Mouse (Mus musculus): ENCODE data around the gene Mtg1. TPM values are rescaled to one million over a fixed set of nuclear protein-coding genes. Genes with fewer than 3 reads are reported as not detected.
"Not testable (repeated sequence)": the region's sequence is repeated elsewhere in the genome, so short reads cannot be mapped to it uniquely, and the experiment has no call there.

The Mtg1 gene
- total RNA-seq, 2 experiments from 2014 or later, result 26.5 to 33.2 TPM

DNA sequence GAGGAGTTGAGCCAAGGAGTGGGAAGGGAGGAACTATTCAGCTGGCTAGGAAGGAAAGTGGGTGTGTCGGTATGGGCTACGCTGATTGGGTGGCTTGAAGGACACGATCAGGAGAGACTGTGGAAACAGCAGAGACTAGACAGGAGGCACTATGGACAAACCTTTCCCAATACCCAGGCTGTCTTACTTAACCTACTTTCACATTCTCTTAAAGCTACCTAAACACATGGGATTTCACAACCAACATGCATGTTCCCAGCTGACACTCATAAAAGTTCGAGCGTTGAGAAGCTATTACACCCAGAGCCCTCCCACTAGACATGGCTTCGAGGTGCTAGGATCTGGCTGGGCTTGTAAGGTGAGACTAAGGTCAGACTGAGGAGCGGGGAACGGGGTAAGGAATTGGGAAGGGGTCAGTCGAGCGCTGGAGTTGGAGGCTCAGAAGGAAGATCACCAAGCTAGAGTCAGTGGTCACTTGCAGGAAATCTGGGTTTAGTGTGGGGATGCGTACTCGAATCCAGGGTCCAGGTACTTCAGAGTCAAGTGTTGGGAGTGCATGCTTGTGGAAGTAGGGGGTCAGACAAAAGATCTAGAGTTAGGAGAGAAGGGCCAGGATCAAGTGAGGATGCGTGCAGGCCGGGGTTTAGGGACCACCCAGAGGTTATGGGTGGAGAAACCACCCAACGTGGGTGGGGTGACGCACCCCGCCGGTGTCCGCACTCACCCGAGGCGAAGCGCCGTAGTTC lies 21.6 kb upstream of the Mtg1 start, which contains the start of gene Paox:
Gene Paox (plus strand): TSS at position 217 of the 746 bp plus-strand sequence.
- TF ChIP-seq CTCF (IDR thresholded peaks at IDR 0.05), result no peak; the same call in 1 of the 2 replicates
- peak; percentile 69 for DNase-seq
- Histone ChIP-seq H3K27ac (peak within 1 kb of the TSS; percentile 97), H3K4me3 (peak within 1 kb of the TSS; percentile 91)
- intact Hi-C loops (cut with DNase I), result loop anchor here (1.0 to 5.0 kb wide), 2 partner anchors 13 to 78 kb away; partner anchors contain the start of genes Fuom, Tubgcp2 and Zfp511

DNA sequence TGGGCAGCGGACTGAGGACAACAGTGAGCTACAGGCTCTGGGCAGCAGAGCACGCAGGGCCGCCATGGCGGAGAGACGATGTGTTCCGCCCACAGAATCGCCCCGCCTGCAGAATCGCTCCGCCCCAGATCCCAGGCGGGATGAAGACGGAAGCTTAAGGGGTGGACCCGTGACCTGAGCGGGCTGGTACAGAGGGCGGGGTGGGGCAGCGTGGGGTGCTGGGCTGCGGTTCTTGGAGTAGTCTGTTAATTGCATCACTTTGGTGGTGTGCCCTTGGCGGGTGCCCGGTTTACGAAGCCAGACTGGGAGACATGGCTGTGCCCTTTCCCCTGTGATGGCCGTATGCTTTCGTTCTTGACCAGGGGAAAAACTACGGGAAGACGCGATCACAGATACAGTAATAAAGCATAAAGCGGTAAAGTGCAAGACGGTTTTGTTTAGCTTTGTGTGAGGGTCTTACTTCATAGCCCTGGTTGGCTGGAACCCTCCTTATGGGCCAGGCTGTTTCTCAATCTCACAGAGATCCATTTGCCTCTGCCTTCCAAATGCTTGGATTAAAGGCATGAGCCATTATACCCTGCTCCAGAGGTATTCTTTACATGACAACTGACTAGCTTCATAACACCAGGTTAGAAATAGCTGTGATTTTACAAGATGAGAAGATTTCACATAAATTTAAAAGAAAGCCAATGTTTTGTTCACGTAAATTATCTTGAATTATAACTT lies 20.9 kb upstream of the Mtg1 start, which contains the start of gene Echs1:
Gene Echs1 (minus strand): TSS at position 148 of the 726 bp plus-strand sequence.
- peak within 1 kb of the TSS; percentile 97 for H3K27ac ChIP-seq
- TF ChIP-seq CTCF (IDR thresholded peaks at IDR 0.05), result no peak
- peak within 1 kb of the TSS; percentile 91 for H3K4me3 ChIP-seq
- intact Hi-C loops (cut with DNase I), result loop anchor here (1.0 to 5.0 kb wide), 2 partner anchors 14 to 79 kb away; partner anchors contain the start of genes Fuom, Tubgcp2 and Zfp511
- peak; percentile 95 for DNase-seq

DNA sequence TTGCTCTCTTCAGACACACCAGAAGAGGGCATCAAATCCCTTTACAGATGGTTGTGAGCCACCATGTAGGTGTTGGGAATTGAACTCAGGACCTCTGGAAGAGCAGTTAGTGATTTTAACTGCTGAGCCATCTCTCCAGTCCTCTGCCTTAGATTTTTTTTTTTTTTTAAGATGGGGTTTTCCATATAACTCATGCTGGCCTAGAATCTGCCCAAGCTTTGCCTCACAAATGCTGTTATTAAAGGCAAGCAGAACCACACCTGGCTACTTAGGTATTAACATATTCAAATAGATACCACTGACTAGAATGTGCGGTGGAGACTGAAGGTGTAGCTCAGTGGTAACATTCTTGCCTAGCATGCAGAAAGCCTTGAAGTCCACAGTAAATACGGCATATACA lies 16.9 kb upstream of the Mtg1 start:
- no peak overlapping the region for H3K4me3 ChIP-seq
- intact Hi-C loops (cut with DNase I), result loop anchor here (10.0 kb wide), 1 partner anchor 1196 kb away; no protein-coding TSS in a partner anchor
- H3K27ac ChIP-seq, result no peak overlapping the region
- no peak for TF ChIP-seq CTCF (IDR thresholded peaks at IDR 0.05)
- no peak for DNase-seq

DNA sequence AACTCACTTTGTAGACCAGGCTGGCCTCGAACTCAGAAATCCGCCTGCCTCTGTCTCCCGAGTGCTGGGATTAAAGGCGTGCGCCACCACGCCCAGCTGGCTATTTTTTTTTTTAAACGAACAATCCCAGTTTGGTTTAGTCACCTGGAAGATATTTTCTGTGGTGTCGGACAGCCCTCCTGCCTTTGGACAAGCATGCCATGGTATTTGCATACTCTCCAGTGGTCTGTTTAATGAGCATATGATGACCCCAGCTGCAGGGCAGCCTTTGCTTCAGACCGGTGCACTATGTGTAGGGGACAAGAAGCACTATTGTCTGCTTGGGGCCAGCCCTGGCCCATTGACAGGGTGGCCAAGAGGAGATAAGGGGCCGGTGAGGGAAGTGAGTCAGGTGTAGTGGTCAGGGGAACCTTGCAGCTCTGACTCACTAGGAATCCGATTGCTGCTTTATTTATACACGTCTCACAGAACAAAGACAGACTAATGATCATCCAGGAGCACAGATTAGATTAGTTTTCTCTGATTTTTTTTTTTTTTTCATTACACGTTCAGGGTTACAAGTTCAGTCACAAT lies 15.9 kb upstream of the Mtg1 start:
- Histone ChIP-seq H3K4me3 (no peak overlapping the region), H3K27ac (no peak overlapping the region)
- intact Hi-C loops (cut with DNase I), result loop anchor here (10.0 kb wide), 1 partner anchor 1197 kb away; no protein-coding TSS in a partner anchor
- no peak for TF ChIP-seq CTCF (IDR thresholded peaks at IDR 0.05)
- no peak for DNase-seq

DNA sequence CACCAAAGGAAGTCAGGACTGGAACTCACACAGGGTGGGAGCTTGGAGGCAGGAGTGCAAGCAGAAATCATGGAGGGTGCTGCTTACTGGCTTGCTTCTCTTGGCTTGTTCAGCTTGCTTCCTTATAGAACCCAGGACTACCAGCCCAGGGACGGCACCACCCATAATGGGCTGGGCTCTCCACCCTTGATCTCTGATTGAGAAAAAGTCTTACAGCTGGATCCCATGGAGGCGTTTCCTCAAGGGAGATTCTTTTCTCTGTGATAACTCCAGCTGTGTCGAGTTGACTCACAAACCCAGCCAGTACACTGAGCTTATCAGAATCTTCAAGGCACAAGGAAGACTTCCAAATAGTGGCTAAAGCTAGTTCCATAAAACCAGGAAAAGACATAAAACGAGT lies 14.6 kb upstream of the Mtg1 start:
- Histone ChIP-seq H3K27ac (no peak overlapping the region), H3K4me3 (no peak overlapping the region)

DNA sequence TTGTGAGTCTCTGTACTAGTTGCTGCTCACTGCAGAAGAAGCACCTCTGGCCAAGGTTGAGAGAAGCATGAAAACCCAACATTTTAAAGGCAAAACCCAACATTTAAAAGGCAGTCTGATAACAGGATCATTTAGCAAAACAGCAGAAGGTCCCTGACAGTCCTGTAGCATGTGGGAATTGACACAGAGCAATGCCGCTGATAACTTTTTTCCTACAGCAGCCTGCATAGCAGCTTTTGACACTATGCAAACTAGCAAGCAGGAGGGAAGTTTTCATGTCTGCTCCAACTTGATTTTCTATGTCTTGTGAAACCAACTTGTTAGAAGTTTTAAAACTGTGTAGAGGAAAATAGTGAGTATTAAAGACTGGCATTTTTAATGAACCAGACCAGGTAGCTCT lies 13.0 kb upstream of the Mtg1 start:
- intact Hi-C loops (cut with DNase I), result loop anchor here (10.0 kb wide), 1 partner anchor 1200 kb away; no protein-coding TSS in a partner anchor
- Histone ChIP-seq H3K27ac (no peak overlapping the region), H3K4me3 (no peak overlapping the region)
- TF ChIP-seq CTCF (IDR thresholded peaks at IDR 0.05), result no peak
- no peak for DNase-seq

More for the DNA sequence above, 14.6 kb upstream of the Mtg1 start:
- intact Hi-C loops (cut with DNase I), result loop anchor here (10.0 kb wide), 1 partner anchor 1198 kb away; no protein-coding TSS in a partner anchor
- TF ChIP-seq CTCF (IDR thresholded peaks at IDR 0.05), result no peak
- no peak for DNase-seq

DNA sequence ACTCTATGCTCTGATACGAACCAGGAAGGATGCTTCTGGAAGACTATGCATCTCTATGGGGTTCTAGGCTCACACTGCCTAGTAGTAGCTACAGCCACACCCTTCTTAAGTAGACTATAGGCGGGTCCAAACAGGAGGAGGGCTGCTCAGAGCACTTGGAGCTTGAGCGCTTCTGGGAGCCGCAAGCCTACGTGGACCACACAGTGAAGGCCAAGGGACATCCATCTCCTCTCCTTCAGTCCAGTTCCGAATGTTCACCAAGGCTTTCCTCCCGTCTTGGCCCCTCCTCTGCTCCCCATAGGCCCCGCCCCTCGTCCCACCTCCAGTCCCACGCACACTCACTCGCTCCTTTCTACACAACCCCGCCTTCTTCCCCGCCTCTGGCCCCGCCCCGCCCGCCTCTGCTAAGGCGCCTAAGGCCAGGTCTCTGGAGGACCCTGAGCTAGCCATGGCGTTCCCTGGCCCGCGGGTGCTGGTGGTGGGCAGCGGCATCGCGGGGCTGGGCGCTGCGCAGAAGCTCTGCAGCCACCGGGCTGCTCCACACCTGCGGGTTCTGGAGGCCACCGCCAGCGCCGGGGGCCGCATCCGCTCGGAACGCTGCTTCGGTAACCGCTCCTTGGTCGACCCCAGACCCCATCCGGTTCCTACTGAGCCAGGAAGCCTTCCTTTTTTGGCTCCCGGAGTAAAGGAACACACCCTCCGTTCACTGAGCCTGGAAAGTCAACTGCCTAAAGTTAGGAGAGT lies 11.9 kb upstream of the Mtg1 start:
- intact Hi-C loops (cut with DNase I), result loop anchor here (10.0 kb wide), 1 partner anchor 1201 kb away; no protein-coding TSS in a partner anchor
- H3K27ac ChIP-seq, result peak overlapping the region; percentile 92

DNA sequence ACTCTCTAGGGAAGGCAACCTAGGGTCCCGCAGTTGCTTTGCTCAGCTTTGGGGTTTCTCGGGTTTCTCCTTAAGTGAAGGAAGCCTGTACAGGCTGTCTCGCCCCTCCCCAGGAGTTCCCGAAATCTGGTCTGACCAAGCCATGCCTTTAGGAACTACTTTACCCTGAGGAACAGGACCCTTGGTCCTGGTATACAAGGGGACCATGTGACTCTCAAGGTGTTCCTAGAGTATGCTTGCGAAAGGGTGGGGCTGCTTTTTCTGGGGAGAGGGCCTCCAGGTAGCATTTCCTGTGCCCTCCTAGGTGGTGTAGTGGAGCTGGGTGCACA lies 11.4 kb upstream of the Mtg1 start:
- DNase-seq, result no peak
- Histone ChIP-seq H3K4me3 (peak overlapping the region; percentile 95), H3K27ac (peak overlapping the region; percentile 92)
- no peak for TF ChIP-seq CTCF (IDR thresholded peaks at IDR 0.05)
- intact Hi-C loops (cut with DNase I), result loop anchor here (10.0 kb wide), 1 partner anchor 1201 kb away; no protein-coding TSS in a partner anchor

More for the DNA sequence above, 11.9 kb upstream of the Mtg1 start:
- peak; percentile 96 for DNase-seq
- no peak for TF ChIP-seq CTCF (IDR thresholded peaks at IDR 0.05)
- peak overlapping the region; percentile 95 for H3K4me3 ChIP-seq

DNA sequence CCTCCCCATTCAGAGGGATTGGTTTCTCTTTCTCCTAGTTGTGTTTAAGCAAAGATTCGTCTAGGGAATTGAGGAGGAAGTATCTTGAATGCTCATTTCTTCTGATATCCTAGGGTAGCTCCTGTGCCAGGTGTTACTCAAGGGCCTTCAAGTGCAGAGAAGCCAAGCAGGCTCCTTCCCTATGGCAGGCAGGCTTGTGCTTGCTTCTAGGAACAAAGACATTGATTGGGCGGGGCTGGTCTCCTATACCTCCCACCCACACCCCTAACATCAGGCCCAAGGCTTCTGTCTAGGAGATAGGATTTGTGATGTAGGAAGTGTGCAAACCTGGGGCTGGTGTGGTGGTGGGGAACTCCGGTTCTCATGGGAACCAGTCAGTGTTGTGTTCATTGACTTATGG lies 10.4 kb upstream of the Mtg1 start:
- intact Hi-C loops (cut with DNase I), result loop anchor here (10.0 kb wide), 1 partner anchor 1202 kb away; no protein-coding TSS in a partner anchor
- Histone ChIP-seq H3K27ac (peak overlapping the region; percentile 16; the same call in 1 of the 2 replicates), H3K4me3 (peak overlapping the region; percentile 9; the same call in 1 of the 2 replicates)
- no peak for DNase-seq
- no peak for TF ChIP-seq CTCF (IDR thresholded peaks at IDR 0.05)

DNA sequence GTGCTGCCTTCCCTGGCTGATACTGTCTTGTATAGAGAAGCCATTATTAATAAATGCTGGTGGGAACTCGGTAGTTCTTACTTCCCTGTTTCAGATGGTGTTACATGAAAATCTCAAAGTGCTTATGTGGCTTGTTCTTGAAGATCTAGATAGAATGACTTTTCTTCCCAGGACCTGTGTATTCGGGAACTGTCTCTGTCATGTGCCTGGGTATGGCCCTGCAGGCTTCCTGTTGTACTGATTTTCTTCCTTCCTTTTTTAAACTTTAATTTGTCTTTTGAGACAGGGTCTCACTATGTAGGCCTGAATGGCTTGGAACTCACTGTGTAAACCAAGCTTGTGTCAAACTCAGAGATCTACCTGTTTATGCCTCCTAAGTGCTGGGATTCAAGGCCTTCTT lies 9.5 kb upstream of the Mtg1 start:
- TF ChIP-seq CTCF (IDR thresholded peaks at IDR 0.05), result no peak
- Histone ChIP-seq H3K4me3 (no peak overlapping the region), H3K27ac (no peak overlapping the region)
- intact Hi-C loops (cut with DNase I), result loop anchor here (10.0 kb wide), 1 partner anchor 1203 kb away; no protein-coding TSS in a partner anchor
- no peak for DNase-seq

DNA sequence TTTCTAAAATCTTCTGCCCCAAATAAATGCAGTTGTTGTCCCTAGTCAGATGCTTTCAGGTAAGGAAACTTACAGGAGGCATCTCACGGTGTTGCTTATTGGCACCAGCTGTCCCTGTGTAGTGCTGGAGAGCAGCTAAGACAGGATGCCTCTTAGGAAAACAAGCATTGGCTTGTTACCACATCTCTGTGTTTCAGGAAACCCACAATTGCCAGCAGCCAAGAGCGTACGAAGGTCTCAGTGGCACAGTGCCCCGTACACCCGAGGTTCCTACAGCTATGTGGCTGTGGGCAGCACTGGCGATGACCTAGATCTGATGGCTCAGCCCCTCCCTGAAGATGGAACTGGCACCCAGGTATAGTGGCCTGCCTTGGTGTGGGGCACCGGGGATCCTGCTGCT lies 5.2 kb upstream of the Mtg1 start:
- DNase-seq; H3K4me3 ChIP-seq; H3K27ac ChIP-seq; intact Hi-C loops (cut with DNase I): not testable (repeated sequence)

DNA sequence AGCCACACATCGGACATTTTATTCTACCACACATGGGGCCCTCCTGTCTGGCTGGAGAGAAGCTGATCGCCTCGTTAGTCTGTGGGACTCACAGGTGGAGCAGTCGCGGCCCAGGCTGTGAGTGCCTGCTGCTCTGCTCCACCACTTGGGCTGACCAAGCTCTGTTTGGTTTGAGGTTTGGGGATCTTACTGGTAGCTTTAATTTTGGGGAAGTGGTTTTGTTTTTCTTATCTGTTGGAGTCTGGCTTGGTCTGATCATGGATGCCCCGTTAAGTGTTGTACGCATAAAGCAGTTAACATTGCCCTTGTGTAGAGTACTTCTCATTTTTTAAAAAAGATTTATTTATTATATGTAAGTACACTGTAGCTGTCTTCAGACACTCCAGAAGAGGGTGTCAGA lies 3.3 kb upstream of the Mtg1 start:
- H3K4me3 ChIP-seq; intact Hi-C loops (cut with DNase I); DNase-seq; H3K27ac ChIP-seq: not testable (repeated sequence)

Measured in gastrocnemius, adult 2 months (tissue).